Mouse (Mus musculus): ENCODE results near the gene Slc30a4.

Gene Slc30a4

DNA sequence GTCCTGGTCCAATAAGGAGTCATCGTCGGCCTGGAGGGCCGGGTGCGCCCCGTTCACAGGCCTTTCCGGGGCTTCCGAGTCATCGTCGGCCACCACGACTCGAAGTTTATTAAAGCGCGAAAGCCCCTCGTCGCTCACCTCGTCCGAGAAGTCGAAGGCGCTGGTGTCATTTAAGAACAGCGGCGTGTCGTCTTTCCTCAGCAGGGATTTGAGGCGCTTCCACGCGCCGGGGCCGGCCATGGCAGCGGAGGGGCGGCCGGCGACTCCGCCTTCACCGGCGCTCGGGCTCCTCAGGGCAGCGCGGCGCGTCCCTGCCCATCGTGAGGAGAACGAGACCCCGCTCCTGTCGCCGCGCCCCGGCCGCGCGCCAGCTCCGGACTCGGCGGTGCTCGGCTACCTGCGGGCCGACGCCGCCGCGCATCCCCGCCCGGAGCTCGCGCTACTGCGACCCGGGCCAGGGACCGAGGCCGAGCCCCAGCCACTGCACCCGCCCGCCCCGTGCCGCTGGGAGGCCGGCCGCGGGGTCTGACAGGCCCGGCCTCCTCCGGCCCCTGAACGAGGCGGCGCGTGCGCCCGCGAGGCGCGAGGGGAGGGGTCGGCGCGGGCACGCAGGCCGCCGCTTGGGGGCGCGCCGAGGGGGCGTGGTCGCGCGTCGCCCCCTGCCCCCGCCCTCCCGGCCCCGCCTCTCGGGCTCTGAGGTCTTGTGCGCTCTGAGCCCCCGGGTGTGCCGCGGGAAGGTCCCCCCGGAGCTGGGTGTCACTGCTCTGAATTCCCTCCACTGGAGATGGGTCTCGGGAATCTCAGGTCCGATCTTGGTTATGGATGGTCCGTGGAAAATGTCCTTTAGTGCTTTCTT is at the start of gene Slc30a4:
TSS of gene Slc30a4 (minus strand) at position 483 of the 856 bp plus-strand sequence.
- peak; percentile 70 for DNase-seq (ENCODE audit: low spot score)

DNA sequence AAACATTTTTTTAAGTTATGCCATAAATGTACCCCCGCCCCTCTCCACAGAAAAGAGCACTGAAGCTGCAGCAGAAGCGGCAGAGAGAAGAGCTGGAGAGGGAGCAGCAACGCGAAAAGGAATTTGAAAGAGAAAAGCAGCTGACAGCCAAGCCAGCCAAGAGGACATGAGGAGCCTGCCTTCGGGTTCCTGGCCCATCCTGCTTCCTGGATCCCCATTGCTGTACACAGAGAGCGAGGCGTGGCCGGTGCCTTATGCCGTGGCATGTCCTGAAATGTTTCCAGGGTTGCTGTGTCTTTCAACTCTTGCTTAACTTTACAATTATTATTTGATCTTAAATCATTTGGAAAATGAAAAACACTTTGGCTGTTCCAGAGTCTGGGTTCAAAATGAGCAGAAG is 44.0 kb upstream of the Slc30a4 start:
- no peak for DNase-seq (ENCODE audit: low spot score)

DNA sequence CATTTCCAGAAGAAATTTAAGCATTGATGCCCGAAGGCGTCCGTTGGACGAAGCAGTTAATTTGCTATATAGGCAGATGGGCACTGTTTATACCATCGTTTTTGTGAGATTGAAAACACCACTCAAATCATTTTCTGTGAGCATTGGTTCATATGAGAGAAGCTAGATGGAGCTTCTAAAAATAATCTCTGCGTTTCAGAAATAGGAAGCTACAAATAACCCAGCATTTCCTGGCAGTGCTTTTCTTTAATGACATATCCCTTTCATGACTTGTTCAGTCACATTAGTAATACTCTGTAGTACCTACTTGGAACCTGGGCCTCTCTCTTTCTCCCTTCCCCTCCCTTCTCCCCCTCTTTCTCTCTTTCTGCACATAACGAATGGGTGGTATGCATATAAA is 36.6 kb upstream of the Slc30a4 start:
- DNase-seq (ENCODE audit: low spot score) = no peak

DNA sequence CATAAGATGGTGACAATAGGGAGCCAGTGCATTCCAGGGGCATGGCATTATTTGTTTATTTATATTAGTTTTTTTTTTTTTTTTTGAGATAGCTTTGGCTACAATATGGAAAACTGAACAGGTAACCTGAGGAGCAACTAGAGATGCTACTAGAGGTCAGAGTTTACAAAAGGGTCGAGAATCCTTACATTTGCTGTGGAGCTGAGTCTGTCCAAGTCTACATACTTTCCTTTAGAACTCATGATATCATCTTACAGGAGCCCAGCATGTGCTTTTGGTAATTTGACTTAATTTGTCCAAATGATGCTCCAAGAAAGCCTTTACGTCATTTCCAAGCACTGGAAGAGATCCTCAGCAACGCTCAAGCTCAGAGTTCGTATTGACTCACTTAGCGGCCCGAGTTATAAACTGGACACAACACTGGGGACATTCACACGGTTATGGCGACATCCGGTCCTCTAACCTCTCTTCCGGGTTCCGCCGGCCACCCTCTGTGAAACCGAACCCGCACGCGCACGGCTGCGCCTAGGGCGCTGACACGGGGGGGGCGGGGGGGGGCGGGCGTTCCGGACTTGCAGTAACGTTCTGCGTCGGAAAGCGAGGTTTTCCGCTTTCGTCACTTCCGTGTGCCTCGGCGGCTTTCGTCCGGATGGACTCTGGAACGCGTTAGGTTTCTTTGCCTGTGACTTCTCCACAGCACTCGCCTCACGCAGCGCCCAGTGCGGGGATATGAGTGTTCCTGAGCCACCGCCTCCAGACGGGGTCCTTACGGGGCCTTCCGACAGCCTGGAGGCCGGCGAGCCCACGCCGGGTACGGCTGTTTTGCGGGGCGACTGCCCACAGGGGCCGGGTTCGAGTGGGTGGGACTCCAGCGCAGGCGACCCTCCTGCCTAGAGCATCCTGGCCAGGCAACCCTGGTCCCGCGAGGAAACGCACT is 35.7 kb upstream of the Slc30a4 start, which contains the start of gene Bloc1s6:
TSS of gene Bloc1s6 (plus strand) at position 610 of the 937 bp plus-strand sequence.
- peak; percentile 90 for DNase-seq (ENCODE audit: low spot score)

DNA sequence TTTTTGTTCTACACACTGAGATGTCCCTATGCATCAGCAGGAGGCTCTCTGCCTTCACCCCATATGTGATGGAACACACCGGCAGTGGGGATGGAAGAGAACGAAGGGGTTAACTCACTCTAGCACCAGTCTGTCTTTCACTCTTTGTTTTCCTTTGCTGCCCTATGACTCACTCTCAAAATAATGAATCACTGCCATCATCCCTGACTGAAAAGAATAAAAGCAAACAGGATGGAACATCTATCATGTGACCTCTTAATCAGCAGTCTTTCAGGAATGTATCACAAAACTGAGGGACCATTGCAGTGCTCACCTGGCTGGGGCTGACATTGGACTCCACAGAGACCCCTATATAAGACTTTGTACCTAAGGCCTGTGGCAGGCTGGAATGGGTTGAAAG is 29.0 kb upstream of the Slc30a4 start:
- no peak for DNase-seq (ENCODE audit: low spot score)

DNA sequence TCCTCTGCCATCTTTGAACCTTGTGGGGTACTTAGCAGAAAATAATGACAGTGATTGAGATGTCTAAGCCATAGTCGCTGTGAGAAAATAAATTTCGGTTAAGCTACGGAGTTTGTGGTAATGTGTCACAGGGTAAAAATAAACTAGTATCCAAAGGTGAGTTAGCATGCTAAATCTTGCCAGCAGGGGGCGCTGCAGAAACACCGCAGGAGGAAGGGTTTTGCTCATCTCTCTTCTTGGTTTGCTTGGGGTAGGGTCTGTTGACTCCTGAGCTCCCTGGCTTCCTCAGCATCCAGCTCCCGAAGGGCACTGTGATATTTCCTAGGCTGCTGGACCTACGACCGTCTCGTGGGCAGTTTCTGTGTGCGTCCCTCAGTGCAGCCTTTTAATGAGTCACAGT is 23.1 kb upstream of the Slc30a4 start:
- DNase-seq (ENCODE audit: low spot score) = no peak

DNA sequence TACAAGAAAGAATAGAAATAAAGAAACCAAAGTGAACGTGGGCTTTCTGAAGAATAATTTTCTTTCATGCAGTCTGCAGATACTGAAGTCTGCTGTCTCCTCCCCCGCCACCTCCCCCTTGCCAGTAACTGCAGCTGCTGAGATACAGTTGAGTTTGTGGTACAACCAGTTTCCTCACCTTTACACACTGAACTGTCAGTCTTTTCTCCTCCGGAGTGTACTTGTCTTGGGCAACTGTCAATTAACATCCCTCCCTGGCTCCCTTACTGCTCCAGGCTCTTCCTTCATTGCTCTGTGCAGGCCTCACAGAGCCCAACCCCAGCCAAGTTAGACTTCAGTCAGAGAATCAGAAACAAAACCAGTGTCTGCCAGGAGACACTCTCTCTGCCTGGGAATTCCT is 18.1 kb upstream of the Slc30a4 start:
- DNase-seq (ENCODE audit: low spot score) = no peak

DNA sequence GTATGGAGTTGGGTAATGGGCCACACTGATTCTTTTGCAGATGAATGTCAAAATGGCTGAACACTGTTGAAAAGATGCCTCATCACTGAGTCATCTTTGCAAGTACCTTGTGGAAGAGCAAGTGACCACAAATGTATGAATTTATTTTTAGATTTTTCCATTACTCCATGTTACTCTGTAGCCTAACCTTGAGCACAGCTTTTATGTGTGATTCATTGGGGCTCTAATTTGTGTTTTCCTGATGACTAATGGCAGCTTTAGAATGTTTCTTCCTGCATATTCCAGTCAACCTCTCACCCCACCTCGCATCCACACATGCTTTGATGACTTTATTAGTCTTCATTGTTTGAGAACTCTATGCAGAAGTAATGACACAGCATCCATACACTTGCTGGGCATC is 16.8 kb upstream of the Slc30a4 start:
- DNase-seq (ENCODE audit: low spot score) = no peak

DNA sequence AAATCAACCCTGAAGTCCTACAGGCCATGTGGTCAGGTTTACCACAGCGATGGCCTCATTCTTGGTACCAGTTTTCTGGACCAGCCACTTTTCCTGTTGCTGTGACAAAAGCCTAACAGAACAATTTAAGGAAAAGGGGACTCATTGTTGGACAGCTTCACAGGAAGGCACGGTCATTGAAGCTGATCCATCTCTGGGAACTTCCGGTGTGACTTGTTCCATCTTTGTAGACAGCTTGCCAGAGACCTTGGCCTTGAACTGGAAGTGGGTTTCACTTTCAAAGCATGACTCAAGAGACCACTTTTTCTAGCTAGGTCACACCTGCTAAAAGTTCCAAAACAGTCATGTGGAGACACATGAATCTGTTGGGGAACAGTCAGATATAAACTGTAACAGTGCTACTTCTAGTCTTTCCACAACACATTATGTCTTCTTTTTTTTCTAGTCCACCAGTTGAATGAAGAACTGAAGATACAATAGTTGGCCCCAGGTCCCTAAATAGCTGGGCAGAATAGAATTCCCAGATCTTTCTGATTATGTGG is 13.9 kb upstream of the Slc30a4 start:
- no peak for DNase-seq (ENCODE audit: low spot score)

DNA sequence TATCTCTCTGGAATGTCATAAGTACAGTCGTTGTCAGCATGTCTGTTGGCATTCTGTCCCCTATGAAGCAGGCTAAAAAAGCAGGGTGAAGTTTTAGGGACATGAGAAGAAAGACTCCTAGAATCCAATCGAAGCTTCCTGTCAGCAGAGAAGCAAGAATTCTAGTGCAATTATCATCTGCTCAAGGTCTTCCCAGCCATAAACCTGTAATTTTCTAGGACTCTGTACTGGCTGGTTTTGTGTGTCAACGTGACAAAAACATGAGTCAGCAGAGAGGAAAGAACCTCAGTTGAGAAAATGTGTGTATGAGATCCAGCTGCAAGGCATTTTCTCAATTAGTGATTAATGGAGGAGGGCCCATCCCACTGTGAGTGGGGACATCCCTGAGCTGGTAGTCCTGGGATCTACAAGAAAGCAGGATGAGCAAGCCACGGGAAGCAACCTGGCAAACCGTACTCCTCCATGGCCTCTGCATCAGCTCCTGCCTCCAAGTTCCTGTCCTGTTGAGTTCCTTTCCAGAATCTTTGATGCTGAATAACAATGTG is 12.8 kb upstream of the Slc30a4 start:
- DNase-seq (ENCODE audit: low spot score) = no peak

DNA sequence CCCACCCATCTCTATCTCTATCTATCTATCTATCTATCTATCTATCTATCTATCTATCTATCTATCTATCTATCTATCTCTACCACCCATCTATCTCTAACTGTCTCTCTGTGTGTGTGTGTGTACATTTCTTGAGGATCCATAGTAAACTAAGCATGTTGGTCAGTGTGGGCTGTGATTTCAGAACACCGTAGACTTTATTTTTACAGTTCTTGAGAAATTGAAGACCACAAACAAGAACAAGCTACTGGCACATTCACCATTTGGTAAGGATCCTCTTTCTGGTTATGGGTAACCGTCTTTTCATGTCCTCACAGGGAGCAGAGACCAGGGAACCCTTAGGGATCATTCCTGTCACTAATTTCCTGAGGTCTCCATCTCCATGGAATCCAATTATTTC is 10.4 kb upstream of the Slc30a4 start:
- DNase-seq (ENCODE audit: low spot score) = no peak

DNA sequence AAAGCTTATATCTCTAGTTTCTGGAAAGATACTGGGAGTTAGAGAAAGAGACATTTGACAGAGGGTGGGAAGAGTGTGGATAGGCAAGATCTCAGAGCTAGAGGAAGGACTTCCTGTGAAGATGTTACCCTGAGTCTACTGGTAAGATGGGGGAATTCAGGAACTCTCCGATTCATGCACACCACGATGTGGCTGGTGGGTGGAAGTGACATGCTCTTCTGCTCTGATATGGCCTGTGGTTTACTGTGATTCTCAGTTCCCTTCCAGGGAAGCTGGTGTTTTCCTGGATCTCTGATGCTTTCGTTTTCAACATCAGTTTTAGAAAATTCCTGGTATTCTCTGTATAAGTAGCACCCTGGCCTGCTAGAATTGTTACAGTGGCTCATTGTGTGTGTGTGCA is 9.4 kb upstream of the Slc30a4 start:
- no peak for DNase-seq (ENCODE audit: low spot score)

DNA sequence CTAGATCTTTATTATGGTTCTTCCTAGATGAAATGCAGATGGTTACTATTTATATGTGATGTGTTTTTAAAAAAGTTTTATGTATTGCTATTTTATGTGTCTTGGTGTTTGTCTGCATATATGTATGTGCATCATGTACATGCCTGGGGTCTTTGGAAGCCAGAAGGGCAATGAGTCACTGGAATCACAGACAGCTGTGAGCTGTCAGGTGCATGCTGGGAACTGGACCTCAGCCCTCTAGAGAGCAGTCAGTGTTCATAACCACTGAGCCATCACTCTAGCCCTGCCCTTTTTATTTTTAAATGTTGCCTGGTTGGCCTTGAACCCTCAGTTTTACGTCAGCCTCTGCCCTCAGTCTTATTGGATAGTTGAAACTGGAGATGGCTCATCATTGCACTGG is 6.7 kb upstream of the Slc30a4 start:
- no peak for DNase-seq (ENCODE audit: low spot score)

DNA sequence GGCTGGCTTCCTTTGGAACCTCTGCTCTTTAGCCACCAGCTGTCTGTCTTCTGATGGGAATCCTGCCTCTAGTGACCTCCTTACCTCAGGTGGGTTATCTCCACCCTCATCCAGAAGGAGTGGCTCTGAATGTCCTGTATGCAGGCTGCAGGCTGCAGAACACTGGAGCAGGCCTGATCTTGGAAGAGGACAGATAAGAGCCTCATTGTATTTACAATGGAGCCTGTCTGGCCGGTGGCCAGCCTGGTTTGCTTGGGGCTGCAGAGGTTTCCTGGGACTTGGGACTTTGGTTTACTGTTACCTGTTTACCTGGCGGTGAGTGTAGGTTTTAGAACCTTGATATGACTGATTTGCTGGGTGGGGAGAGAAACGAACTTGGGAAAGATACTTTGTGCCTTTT is 5.6 kb upstream of the Slc30a4 start:
- DNase-seq (ENCODE audit: low spot score) = no peak

DNA sequence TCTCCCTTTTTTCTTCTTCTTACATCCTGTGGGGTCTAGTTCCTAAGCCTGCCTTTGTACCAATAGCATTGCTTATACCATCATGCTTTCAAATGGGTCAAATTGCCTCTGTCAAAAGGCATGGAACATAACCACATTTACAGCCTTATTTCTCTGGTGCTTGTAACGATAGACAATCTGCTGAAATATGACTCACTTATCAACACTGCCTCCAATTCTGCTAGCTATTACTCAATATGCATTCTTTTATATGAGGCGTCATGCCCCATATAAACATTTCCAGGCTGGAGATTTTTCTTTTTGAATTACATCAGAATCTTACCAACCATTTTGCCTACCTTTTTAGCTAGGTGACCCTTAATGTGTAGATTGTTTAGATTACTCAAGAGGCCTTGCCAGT is 2.1 kb upstream of the Slc30a4 start:
- no peak for DNase-seq (ENCODE audit: low spot score)

DNA sequence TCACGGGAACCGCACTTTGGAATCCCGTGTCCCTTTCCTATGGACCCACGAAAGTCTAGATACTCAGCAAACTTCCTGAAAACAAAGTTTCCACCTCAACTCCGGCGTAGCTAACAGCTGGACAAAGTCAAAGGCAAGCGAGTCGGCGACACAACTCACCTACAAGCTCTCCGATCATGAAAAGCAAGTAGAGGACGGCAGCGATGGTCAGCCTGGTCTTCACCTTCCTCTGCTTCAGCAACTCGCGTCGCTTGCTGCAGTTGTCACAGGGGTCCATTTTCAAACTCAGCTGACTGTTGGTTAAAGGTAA is 637 bp downstream of the Slc30a4 start:
- no peak for DNase-seq (ENCODE audit: low spot score)

DNA sequence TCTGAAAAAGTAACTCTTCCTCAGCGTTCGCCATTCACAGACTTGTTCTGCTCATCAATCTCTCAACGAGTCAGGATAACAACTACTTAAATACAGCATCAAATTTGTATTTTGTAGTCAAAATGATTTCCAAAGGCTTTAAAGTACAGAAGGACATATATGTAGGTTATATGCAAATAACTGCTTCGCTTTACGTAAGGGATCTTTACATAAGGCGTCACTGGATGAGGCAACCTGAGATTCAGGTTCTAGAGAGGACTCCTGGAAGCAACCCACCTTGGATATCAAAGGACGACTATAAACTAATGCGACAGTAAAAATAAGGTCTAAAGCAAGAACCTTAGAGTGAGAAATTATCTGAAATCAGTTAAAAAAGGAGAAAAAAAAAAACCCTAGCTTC is 1.5 kb downstream of the Slc30a4 start:
- no peak for DNase-seq (ENCODE audit: low spot score)

DNA sequence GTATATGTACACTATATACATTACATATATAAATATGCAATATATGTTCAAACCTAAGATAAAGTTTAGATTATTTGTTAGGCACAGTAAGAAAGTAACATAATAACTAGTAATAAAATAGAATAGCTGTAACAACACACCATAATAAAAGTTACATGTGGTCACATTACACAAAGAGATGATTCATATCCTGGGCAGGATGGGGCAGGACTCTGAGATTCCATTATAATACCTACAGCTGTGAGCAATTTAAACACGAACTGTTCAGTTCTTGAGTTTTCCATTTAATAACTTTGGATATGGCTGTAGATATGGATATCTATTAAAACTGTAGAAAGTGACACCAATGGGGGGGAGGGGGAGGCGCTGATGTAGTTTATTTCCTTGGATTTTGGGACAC is 4.9 kb downstream of the Slc30a4 start:
- no peak for DNase-seq (ENCODE audit: low spot score)

DNA sequence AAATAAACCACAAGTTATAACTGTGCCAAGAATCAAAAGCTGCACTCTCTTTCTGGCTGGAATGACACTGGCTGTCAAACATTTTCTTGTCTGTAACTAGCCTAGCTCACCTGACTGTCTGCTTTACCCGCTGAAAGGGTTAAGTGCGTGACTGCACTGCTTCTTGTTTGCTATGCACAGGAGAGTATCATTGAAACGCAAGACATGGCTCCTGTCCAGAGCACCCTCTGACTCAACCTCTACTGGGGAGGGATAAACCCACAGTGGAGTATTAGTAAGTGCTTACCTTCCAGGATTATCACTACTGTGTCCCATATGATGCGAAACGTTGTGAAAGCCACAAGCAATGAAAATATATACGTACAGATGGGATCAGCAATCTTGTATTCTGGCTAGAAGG is 15.8 kb downstream of the Slc30a4 start:
- peak; percentile 35 for DNase-seq (ENCODE audit: low spot score)

DNA sequence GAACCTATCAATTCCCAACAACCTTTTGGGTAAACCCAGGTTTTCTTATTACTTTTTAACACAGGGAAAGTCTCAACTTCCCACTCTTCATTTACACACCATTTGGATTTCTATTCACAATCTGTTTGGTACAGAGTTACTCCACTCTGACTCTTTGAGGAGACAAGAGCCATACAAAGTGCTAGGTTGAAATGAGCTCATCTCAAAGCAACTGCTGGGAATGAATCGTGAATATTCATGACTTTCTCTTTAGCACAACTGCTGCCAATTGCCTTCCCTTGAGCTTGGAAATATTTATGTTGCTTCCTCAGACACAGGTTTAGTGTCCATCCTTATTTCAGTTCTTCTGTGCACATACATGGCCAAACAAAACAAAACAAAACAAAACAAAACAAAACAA is 18.8 kb downstream of the Slc30a4 start:
- no peak for DNase-seq (ENCODE audit: low spot score)

DNA sequence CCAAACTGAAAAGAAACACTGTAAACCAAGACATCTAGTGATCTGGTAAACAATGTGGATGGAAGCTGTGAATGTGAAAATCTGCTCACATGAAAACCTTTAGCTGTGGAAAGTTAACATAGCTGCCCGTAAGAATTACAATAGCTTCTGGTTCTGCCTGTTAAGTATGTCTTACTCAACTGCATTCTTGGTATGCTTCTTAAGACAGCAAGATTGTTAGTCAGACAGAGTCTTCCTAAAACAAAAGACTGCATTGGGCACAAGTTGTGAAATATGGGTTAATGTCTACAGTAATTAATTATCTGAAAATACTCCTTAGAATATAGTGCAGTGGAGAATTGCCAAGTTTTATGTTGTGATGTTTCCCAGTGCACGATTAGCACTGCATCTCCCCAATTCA is 19.9 kb downstream of the Slc30a4 start:
- DNase-seq (ENCODE audit: low spot score) = no peak

DNA sequence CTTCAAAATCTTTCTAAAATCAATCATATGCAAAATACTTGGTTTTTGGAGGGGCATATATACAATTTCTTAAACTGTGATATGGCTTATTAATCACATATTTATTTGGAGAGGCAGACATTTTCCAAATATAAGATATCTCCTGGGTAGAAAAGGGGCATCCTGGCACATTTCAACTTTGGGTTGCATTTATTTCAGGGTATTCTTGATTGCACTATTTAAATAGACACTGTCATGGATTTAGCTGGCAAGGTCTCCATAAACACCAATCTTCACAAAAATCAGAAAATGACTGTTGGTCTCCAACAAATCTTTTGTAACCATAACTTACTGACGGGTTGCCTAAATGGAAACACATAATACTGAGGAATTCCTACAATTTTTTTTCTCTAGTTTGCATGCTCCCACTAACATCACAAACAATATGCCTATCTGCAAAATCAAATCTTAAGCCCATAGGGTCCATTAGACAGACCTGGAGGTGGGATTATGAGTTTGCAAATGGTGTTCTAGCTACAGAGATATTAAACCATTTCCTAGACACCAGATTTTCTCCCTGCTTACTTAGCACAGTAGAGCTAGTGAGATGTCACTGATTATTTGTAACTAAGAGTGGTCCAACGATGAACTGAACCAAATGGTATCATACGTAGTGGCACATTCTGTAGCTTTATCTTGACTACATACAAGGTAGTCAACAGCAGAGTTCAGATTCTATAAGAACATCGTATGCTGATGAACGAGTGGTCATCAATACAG is 20.9 kb downstream of the Slc30a4 start:
- DNase-seq (ENCODE audit: low spot score) = no peak

Measured in lung, postnatal 25 days (tissue).